Mouse (Mus musculus) liver, embryonic 14.5 days (tissue): Measurements from ENCODE around the gene Krtap17-1. TPM values are rescaled to one million over a fixed set of nuclear protein-coding genes. Genes with fewer than 3 reads are reported as not detected.

Experiments
- ATAC-seq: fragments of 200-750 bp; cut with Nextera tagmentation; 2 replicates; pipeline ENCODE4 v1.8.0; 2017; ENCODE audit warnings: moderate number of reproducible peaks, mild to moderate bottlenecking, moderate library complexity; ENCODE audit not compliant: insufficient read depth
- DNase-seq, 3 experiments: peaks; one replicate each; pipeline ENCODE4 v3.0.0-alpha.2; 2012 to 2013; ENCODE audit warnings: low read depth in 3 of 3, low spot score in 3 of 3
- H3K27ac ChIP-seq: fragments of 300-500 bp; sonication (generic); 2 replicates; pipeline ENCODE4 v1.5.1; 2014; ENCODE audit warnings: moderate library complexity, mild to moderate bottlenecking, control low read depth, inconsistent platforms
- H3K27me3 ChIP-seq: fragments of 300-500 bp; sonication (generic); 2 replicates; pipeline ENCODE4 v1.6.1; 2014; ENCODE audit warnings: mild to moderate bottlenecking, low read length, moderate library complexity; ENCODE audit not compliant: control insufficient read depth, insufficient read depth
- H3K36me3 ChIP-seq: fragments of 300-500 bp; sonication (generic); replicated peaks from 2 replicates; pipeline ENCODE4 v1.6.1; 2014; ENCODE audit warnings: low read depth; ENCODE audit not compliant: control insufficient read depth, insufficient read depth
- H3K4me1 ChIP-seq, 2 experiments: fragments of 200-500 bp in 1 of 2; fragments of 300-500 bp in 1 of 2; sonication (generic) in 1 of 2; replicated peaks; 2 replicates each; pipeline ENCODE4 v1.6.1; 2012 to 2014; ENCODE audit warnings: antibody characterized with exemption in 1 of 2, inconsistent platforms in 1 of 2, low read length in 1 of 2; ENCODE audit not compliant: control insufficient read depth in 2 of 2, insufficient read depth in 2 of 2
- H3K4me2 ChIP-seq: fragments of 300-500 bp; sonication (generic); 2 replicates; pipeline ENCODE4 v1.6.1; 2014; ENCODE audit warnings: low read depth, mild to moderate bottlenecking, control low read depth, moderate library complexity
- H3K4me3 ChIP-seq, 2 experiments: fragments of 200-500 bp in 1 of 2; fragments of 300-500 bp in 1 of 2; sonication (generic) in 1 of 2; 2 replicates each; pipeline ENCODE4 v1.5.1; 2012 to 2014; ENCODE audit warnings: low read depth in 2 of 2, low read length in 2 of 2, mild to moderate bottlenecking in 2 of 2, control low read depth in 1 of 2, inconsistent platforms in 1 of 2, moderate library complexity in 1 of 2; ENCODE audit not compliant: insufficient read depth in 1 of 2
- H3K9ac ChIP-seq: fragments of 300-500 bp; sonication (generic); replicated peaks from 2 replicates; pipeline ENCODE4 v1.6.1; 2014; ENCODE audit warnings: mild to moderate bottlenecking, control low read depth, moderate library complexity
- H3K9me3 ChIP-seq: fragments of 300-500 bp; sonication (generic); 2 replicates; pipeline ENCODE4 v1.6.1; 2016; ENCODE audit warnings: low read length, mixed read lengths; ENCODE audit not compliant: control insufficient read depth
- CTCF ChIP-seq: IDR thresholded peaks from 2 replicates; pipeline ENCODE4 v1.5.1; 2016; ENCODE audit warnings: antibody characterized with exemption, low read depth, control low read depth
- EP300 ChIP-seq: IDR thresholded peaks from 2 replicates; pipeline ENCODE4 v1.6.1; 2016; ENCODE audit warnings: antibody characterized with exemption, low read depth
- WGBS: fragments of 180-500 bp; shearing (Covaris S2); extraction: QIAGEN DNeasy Blood & Tissue Kit; methylation state at CpG from one replicate; pipeline ENCODE4 v1.1.7; 2014; ENCODE audit not compliant: insufficient replicate concordance; 5-methylcytosine and 5-hydroxymethylcytosine counted together
- polyA plus RNA-seq, 2 experiments: library from polyadenylated mRNA; depleted of rRNA in 1 of 2; stranded (reverse) in 1 of 2; unstranded in 1 of 2; fragments of >200 nt; fragmentation: Nextera tagmentation in 1 of 2; extraction: Ambion mirVana in 1 of 2; gene quantifications; 2 replicates each; pipeline versions ENCODE4 v1.2.1 to v1.2.3; 2012 to 2014

Gene Krtap17-1
- polyA plus RNA-seq (2012; rRNA removed) (not detected in 2 replicates), polyA plus RNA-seq (2014; fragmentation: Nextera tagmentation; extraction: Ambion mirVana) (not detected in 2 replicates)

DNA sequence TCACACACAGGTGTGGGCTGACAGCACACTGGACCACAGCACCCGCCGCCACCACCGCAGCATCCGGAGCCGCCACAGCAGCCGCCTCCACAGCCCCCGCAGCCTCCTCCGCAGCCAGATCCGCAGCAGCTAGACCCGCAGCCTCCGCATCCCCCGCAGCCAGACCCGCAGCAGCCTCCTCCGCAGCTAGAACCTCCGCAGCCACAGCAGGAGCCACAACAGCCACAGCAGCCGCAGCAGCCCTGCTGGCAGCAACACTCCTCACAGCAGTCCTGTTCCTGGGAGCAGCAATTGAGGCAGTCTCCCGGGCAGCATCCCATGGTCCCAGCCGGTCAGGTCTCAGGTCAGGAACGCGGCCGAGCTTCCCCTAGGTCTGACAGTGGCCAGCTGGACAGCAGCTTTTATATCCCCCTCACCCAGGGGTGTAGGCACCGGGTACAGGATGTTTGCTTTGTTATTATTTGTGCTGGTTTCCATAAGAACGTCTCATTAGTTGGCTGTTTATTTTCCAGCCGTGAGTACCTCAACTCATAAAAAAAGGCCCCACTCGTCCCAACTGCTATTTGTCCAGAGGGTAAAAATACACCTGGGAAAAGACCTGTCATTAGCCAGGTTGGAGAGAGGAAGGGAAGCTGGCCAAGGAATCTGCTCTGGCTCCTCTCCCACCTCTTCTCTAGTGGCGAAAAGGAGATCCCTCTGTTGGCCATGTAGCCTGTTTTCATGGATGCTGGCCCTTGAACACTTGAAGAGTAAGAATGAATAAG is at the start of gene Krtap17-1:
Gene Krtap17-1, minus strand, starts transcription at position 375 of the 764 bp plus-strand sequence.
- no peak within 1 kb of the TSS for H3K4me3 ChIP-seq
- no peaks in the 10 kb centered on the region for H3K9me3 ChIP-seq
- DNase-seq (no peak), ATAC-seq (no peak)
- 25% methylated on average over 26 of the region's 26 CpGs for WGBS
- H3K27me3 ChIP-seq: no peaks in the 10 kb centered on the region
- TF ChIP-seq CTCF (no peak), EP300 (no peak)
- H3K4me2 ChIP-seq: no peak within 1 kb of the TSS
- H3K36me3 ChIP-seq: no peaks in the 10 kb centered on the region
- H3K4me1 ChIP-seq: no peaks in the 10 kb centered on the region
- H3K27ac ChIP-seq: no peak within 1 kb of the TSS
- H3K9ac ChIP-seq: no peak within 1 kb of the TSS

DNA sequence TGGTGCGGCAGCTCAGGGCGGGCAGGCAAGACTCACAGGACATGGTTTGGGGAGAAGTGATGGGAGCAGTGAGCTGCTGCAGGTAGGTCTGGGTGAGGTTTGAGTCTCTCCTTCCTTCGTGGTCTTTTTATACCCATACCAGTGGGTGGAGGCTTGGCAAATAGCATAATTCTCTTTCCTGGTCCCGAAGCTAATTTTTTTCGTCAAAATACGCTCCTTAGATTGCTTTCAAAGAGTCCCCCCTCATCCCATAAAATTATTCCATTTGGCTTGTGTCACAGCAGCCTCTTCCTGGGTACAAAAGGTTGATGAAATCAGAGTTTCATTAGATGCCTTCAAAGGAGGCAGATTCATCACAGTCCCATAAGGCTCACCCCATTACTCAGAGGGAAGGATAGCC is 47.7 kb upstream of the Krtap17-1 start, which contains the start of gene Krt34:
Gene Krt34, minus strand, starts transcription at position 101 of the 400 bp plus-strand sequence.
- no peaks in the 10 kb centered on the region for H3K36me3 ChIP-seq
- ATAC-seq: no peak
- no peak within 1 kb of the TSS for H3K9ac ChIP-seq
- no peaks in the 10 kb centered on the region for H3K4me1 ChIP-seq
- no peaks in the 10 kb centered on the region for H3K9me3 ChIP-seq
- no peak for TF ChIP-seq CTCF
- TF ChIP-seq EP300: no peak
- no peaks in the 10 kb centered on the region for H3K27me3 ChIP-seq
- no peak for DNase-seq
- H3K4me2 ChIP-seq: no peak within 1 kb of the TSS
- H3K27ac ChIP-seq: no peak within 1 kb of the TSS
- no peak within 1 kb of the TSS for H3K4me3 ChIP-seq
- 69% methylated on average over 6 of the region's 6 CpGs for WGBS

DNA sequence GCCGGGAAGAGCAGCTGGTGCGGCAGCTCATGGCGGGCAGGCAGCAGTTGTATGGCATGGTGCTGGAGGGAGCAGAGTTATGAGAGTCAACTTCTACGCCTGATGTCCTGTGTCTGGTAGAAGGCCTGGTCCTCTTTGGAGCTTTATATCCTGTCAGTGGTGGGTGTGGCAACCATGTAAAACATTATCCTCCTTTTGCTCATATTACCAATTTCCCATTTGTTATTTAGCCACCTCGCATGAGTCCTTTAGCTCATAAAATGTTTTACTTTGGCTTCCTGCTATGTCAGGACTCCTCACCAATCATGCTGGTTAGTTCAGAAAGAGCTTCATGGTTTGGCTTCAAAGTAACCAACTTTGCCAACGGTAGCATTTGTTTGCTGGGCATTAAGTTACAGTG is 36.0 kb upstream of the Krtap17-1 start, which contains the start of gene Krt33b:
Gene Krt33b, minus strand, starts transcription at position 101 of the 400 bp plus-strand sequence.
- no peaks in the 10 kb centered on the region for H3K27me3 ChIP-seq
- DNase-seq (no peak), ATAC-seq (no peak)
- H3K4me3 ChIP-seq: no peak within 1 kb of the TSS
- H3K9me3 ChIP-seq: no peaks in the 10 kb centered on the region
- no peak within 1 kb of the TSS for H3K27ac ChIP-seq
- H3K36me3 ChIP-seq: no peaks in the 10 kb centered on the region
- no peak within 1 kb of the TSS for H3K9ac ChIP-seq
- WGBS: 53% methylated on average over 6 of the region's 6 CpGs
- TF ChIP-seq CTCF (no peak), EP300 (no peak)
- no peak within 1 kb of the TSS for H3K4me2 ChIP-seq
- H3K4me1 ChIP-seq: no peaks in the 10 kb centered on the region

DNA sequence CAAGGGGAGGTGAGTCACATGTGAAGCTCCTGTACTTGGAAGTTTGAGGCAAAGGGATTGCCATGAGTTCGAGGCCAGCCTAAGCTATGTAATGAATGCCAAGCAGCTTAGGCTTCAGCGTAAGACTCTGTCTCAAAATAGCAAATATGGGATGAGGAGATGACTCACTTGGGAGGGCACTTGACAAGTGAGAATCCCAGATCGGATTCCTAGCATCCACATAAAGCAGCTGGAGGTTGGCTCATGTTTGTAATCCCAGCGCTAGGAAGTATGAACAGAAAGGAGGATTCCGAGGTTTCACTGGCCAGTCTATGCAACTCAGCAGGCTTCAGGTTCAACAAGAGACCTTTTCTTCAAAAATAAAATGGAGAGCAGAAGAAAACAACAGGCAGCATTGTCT is 27.6 kb upstream of the Krtap17-1 start:
- no peak overlapping the region for H3K27ac ChIP-seq
- WGBS: 61% methylated on average over 5 of the region's 5 CpGs
- no peak overlapping the region for H3K4me3 ChIP-seq
- no peaks in the 10 kb centered on the region for H3K9me3 ChIP-seq
- TF ChIP-seq CTCF (no peak), EP300 (no peak)
- ATAC-seq: no peak
- no peak for DNase-seq
- no peaks in the 10 kb centered on the region for H3K36me3 ChIP-seq
- H3K27me3 ChIP-seq: no peaks in the 10 kb centered on the region
- H3K4me1 ChIP-seq: no peaks in the 10 kb centered on the region
- no peak overlapping the region for H3K4me2 ChIP-seq
- H3K9ac ChIP-seq: no peak overlapping the region

DNA sequence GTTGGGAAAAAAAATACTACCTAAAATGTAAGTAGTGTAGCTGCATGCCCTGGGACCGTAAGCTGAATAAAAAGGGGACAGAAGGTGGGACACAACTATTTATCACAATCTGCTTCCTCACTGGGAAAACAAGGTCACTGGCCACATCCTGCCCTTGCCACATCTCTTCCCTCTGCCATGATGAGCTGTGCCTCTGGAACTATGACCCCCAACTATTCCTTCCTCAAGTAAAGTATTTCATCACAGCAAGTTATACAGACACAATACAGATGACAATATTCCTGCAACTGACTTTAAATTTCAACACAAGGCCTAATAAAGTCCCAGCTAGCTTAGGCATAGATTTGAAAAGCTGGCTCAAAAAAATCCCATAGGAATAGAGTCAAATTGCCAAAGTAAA is 25.7 kb upstream of the Krtap17-1 start:
- Histone ChIP-seq H3K9me3 (no peaks in the 10 kb centered on the region), H3K9ac (no peak overlapping the region), H3K36me3 (no peaks in the 10 kb centered on the region), H3K4me2 (no peak overlapping the region), H3K27me3 (no peaks in the 10 kb centered on the region), H3K27ac (no peak overlapping the region), H3K4me1 (no peaks in the 10 kb centered on the region), H3K4me3 (no peak overlapping the region)
- no peak for DNase-seq
- WGBS: 55% methylated on average over 1 of the region's 1 CpGs
- no peak for TF ChIP-seq CTCF
- no peak for TF ChIP-seq EP300
- no peak for ATAC-seq
